Mouse (Mus musculus) lung, postnatal 0 days (tissue): ENCODE data around the gene Sdhc.

Experiments used
- CTCF ChIP-seq: IDR thresholded peaks from 2 replicates; pipeline ENCODE4 v1.5.1; 2016; ENCODE audit warnings: antibody characterized with exemption, mild to moderate bottlenecking
- EP300 ChIP-seq: IDR thresholded peaks from 2 replicates; pipeline ENCODE4 v1.6.1; 2016; ENCODE audit warnings: antibody characterized with exemption, mild to moderate bottlenecking, control low read depth

GRCm38 (mm10) chr1:171120893-171121292 is 29.5 kb downstream of the Sdhc start:
- no peak for TF ChIP-seq CTCF
- no peak for TF ChIP-seq EP300
